Mouse (Mus musculus) layer of hippocampus, postnatal 36 days (tissue): ENCODE measurements around the gene Nupr1. TPM values are rescaled to one million over a fixed set of nuclear protein-coding genes. Genes with fewer than 3 reads are reported as not detected.
"Not testable (repeated sequence)": the region's sequence is repeated elsewhere in the genome, so short reads cannot be mapped to it uniquely, and the experiment has no call there.

Experiments
- DNase-seq, 2 experiments: peaks; one replicate each; pipeline ENCODE4 v3.0.0; 2022
- total RNA-seq, 2 experiments: library from RNA; stranded (reverse); gene quantifications; 2 replicates each; pipeline ENCODE4 v1.2.3; 2021

Nupr1 gene
- total RNA-seq, 2 experiments from 2014 or later: 7.5 to 7.9 TPM

DNA sequence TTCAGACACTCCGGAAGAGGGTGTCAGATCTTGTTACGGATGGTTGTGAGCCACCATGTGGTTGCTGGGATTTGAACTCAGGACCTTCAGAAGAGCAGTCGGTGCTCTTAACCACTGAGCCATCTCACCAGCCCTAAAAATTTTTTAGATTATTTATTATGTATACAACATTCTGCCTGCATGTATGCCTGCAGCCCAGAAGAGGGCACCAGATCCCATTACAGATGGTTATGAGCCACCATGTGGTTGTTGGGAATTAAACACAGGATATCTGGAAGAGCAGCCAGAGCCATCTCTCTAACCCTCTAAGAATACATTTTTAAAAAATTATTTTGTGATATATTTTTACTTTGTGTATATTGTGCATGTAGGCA, 12.6 kb upstream of the Nupr1 start:
- not testable (repeated sequence) for DNase-seq

DNA sequence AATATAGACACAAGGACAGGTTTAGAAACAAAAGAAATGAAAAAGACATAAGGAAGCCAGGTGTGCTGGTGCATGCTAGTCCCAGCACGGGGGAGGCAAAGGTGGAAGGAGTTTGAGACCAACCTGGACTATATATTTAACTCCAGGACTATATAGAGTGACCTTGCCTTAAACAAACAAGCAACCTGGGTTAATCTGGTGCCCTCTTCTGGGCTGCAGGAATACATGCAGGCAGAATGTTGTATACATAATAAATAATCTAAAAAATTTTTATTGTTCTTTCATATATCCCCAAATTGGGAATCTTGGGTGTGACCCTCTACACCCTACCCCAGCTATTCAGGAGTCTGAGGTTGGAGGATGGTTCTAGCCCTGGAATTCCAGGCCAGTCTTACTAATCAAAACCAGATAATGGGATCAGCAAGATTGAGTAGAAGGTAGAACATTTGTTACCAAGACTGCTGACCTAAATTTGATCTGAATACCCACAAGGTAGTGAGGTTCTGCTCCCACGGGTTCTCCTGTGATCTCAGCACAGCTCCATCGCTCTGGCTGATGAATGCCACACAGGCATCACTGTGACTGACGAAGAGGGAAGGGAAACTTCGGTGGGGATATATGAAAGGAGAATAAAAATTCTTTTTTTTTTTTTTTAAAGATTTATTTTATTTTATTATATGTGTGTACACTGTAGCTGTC, 12.0 kb upstream of the Nupr1 start:
- no peak for DNase-seq

GRCm38 (mm10) chr7:126636733-126637520, 6.3 kb upstream of the Nupr1 start:
- DNase-seq: peak; percentile 17 to 27

GRCm38 (mm10) chr7:126635375-126635774, 4.7 kb upstream of the Nupr1 start:
- DNase-seq: no peak

DNA sequence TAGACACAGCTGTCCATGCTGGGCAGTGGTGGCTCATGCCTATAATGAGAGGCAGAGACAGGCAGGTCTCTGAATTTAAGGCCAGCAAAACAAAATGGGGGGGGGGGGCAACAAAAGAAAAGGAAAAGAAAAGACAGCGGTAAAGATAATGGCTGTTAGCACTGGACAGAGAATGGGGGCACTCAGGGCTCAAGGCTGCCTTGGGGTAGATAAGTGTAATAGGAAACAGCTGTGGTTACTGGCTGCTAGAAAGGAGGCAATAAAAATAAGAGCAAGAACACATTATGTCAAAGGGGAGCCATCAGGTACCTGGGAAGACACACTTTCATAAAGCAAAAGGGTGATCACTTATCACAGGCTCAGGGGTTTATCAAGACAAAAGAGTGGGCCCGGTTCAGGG, 1.8 kb upstream of the Nupr1 start:
- no peak for DNase-seq

DNA sequence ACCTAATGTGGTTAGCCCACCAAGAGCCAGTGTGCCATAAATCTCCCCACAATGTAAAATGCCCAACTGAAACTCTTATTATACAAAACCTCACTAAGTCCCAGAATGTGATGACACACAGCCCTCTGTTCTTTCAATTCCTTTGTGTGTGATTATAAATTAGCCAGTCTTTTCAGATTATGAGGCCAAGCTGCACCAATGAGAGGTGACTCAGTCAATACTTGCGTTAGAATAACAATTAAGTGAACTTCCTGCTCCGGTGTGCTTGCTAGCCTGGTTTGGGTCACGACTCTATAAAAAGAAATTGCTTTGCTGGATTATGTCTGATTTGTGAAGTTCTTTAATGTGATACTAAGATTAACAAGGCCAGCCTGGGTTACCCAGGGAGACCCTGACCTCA, 746 bp downstream of the Nupr1 start:
- no peak for DNase-seq

GRCm38 (mm10) chr7:126628111-126628510, 2.5 kb downstream of the Nupr1 start:
- DNase-seq: no peak

DNA sequence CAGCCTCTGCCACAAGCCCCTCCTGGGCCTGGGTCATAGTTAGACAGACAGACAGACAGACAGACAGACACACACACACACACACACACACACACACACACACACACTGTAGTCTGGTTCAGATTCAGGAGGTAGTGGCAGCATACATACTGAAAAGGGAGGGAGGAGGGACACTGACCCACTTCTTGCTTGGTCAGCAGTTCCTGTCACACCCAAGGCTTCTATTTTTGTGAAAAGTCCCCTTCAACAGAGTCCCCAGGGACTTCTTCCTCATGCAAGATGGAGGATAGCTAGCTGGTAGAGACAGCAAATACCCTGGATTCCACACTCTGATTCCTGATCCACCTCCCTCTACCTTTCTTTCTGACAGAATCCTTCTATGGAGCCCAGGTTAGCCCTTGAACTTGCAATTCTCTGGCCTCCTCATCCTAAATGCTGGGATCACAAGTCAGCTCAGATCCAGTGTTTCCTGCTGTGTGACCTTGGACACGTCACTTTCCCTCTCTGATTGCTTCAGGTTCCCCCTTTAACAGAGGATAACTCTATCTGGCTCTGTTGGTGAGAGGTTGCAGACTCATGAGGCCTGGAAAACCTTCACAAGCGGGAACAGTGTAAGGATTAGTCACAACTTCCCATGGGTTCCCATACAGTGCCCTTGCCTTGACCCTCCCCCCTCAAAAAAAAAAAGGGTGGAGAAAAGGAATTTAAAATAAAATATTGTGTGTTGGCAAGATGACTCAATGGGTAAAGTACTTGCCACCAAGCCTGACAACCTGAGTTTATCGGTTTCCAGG, 4.7 kb downstream of the Nupr1 start:
- DNase-seq: no peak

DNA sequence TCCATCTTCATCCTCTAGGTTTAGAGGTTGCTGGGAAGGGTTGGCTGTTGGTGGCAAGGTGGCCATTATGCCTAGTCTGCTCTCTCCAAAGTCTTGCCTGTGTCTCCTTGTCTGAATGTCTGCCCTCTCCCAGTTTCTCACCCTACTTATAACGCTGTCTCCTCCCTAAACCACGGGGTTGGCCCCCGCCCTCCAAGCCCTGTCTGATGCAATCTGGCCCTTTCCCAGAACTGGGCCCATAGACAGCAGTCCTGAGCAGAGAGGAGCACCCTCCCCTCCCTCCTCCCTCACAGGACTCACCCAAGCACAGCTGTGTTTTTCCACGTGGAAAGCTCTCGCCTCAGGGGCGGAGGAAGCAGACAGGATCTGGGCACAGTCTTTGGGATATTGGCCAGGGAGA, 5.3 kb downstream of the Nupr1 start:
- DNase-seq: peak; percentile 9 to 26

DNA sequence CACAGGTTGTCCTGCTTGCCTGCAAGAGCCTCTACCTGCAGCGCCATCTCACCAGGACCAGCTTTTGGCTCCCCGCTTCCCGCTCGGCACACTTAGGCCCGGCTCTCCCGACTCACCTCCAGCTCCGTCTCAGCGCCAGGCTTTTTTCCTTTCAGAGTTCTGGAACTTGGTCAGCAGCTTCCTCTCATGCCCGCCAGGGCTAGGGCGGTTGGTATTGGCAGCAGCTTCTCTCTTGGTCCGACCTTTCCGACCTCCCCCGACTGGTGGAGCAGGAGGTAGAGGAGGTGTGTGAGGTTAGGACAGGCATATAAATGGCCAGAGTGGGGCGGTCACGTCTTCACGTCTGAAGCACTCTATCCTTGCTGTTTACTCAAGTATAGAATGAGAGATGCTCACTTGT, 5.9 kb downstream of the Nupr1 start:
- no peak for DNase-seq

- no peak for DNase-seq
Observed at GRCm38 (mm10) chr7:126623381-126623780, 7.3 kb downstream of the Nupr1 start.

DNA sequence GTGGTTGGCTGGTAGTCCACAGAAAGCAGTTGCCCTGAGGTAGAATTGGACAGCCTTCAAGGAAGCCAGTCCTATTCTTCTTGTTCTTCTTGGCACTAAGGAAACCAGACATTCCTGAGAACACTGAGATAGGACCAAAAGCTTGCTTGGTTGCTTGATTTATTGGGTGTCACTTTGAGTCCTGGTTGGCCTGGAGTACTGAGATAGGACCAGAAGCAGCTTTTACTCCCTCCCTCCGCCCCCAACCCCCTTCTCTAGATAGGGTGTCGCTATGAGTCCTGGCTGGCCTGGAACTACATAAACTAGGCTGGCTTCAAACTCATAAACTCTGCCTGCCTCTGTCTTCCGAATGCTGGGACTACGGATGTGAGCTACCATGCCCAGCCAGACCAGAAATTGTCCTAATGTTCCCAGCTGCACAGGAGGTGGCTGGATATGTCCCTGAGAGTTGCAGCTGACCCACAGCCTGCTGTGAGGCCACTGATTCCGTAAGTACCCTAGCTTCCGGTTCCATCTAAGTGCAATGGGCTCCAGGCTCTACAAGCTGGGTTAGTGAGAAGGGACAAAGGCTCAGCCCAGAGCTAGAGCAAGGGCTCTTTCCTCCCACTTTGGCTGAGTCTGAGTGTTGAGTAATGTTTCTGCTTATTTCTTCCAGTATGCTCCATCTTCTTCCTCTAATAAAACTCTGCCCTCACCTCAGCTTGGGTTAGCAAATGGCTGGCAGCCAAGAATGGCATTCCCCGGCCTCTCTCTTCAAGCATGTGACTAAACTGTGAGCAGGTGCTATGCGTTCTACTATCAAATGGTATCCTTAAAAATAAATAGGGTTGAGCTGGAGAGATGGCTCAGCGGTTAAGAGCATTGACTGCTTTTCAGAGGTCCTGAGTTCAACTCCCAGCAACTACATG, 9.0 kb downstream of the Nupr1 start:
- DNase-seq: no peak

GRCm38 (mm10) chr7:126619559-126620275, 10.9 kb downstream of the Nupr1 start:
- DNase-seq: no peak

DNA sequence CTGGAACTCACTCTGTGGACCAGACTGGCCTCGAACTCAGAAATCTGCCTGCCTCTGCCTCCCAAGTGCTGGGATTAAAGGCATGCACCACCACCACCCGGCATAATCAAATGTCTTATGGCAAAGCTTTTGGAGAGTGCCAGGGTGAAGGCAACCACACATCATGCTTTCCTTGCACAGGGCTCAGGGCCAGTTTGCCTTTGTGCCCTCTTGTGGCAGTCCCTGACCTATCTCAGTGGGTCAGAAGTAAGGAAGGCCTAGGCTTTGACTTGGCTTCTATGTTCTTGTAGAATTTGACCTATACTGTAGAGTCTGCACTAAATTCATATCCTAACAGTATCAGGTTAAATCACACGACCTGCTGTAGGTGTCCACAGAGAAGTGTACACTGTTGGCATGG, 14.0 kb downstream of the Nupr1 start:
- no peak for DNase-seq

DNA sequence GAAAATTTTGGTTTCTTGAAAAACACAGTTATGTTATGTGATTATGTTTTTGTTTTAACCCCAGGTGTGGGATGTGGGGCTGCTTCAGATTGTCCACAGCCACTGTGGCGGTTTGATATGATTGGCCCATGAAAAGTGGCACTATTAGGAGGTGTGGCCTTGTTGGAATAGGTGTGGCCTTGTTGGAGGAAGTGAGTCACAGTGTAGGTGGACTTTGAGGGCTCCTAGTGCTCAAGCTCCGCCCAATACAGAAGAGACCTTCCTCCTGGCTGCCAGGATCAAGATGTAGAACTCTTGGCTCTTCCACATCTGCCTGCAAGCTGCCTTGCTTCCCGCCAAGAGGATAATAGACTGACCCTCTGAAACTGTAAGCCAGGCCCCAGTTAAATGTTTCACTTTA, 17.9 kb downstream of the Nupr1 start:
- DNase-seq: no peak

GRCm38 (mm10) chr7:126607796-126608195, 22.9 kb downstream of the Nupr1 start:
- DNase-seq: no peak

- DNase-seq: no peak
Observed at GRCm38 (mm10) chr7:126607064-126607463, 23.6 kb downstream of the Nupr1 start.

DNA sequence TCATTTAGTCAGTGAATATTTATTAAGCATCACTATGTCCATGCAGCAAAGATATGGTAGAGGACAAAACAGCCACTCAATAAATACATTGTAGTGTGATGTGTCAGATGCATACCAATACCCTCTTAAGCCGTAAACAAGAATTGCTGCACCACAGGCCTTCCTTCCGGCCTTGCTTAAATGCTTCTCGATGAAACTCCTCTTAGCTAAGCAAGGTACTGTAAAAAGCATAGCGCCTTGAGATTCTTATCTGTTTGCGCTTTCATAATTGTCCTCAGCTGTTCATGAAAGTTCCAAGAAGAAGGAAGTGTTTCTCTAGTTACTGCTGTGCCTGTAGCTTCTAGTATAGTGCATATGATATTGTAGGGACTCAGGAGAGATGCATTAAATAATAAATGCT, 24.1 kb downstream of the Nupr1 start:
- DNase-seq: no peak

GRCm38 (mm10) chr7:126602650-126603049, 28.0 kb downstream of the Nupr1 start:
- no peak for DNase-seq

GRCm38 (mm10) chr7:126601896-126602295, 28.8 kb downstream of the Nupr1 start:
- no peak for DNase-seq

DNA sequence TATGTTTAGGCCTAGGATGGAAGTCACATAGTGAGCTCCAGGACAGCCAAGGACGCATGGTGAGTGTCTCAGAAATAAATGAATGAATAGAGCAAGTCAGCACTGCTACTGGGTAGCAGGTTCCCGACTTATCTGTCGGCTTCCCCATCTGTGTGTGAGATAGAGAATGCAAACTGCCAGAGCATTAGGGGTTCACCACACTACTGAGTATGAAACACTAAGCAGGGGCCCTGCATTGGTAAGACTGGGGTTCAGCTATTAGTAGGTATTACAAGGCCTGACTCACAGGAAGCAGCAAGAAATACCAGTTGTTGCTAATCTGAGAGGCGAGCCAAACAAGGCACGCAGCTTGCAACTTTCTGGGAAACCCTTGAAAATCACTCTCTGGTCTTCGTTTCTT, 31.7 kb downstream of the Nupr1 start:
- no peak for DNase-seq

DNA sequence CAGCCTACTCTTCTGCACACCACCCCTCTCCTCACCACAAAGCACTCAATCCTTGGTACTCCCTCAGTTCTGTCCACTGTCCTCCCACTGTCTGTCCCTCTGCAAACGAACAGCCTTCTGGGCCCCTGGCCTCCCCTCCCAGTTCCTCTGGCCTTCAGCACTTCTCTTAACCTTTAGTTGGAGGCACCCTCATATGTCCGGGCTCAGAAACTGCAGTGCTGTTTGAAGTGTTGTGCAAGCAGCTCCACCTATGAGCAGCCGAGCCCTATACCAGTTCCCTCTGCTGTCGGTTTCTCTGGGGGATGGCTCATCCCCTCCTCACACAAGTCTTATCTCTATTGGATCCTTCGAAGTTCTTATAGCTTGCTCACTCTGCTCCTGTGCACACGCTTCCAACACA, 34.2 kb downstream of the Nupr1 start:
- DNase-seq: no peak
